Mouse (Mus musculus): ENCODE measurements around the gene Lrrtm3.

DNA sequence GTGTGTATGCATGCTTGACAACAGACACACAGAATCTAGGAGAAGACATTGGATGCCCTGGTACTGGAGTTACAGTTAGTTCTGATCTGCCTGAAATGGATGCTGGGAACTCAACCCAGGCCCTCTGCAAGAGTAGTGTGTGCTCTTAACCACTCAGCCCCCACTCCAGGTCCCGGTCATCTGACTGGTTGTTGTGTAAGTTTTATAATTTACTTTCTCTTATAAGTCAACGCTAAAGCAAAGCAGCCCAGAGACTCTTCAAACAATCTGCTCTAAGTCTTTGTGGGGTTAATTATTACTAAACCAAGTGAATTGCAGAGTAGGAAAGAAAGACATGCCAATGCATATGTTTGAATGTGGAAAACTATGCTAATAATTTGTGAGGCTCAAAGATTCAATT is 110.7 kb downstream of the Lrrtm3 start:
- TF ChIP-seq CTCF (IDR thresholded peaks at IDR 0.05; ENCODE audit: low read depth, low read length) (no peak), TAL1 (conservative IDR thresholded peaks at IDR 0.05; ENCODE audit: low read depth, low read length) (no peak), GATA1 (IDR thresholded peaks at IDR 0.05; ENCODE audit: borderline replicate concordance, low read length) (no peak), POLR2AphosphoS5 (IDR thresholded peaks at IDR 0.05; ENCODE audit: insufficient replicate concordance, low read depth, low read length) (no peak)
